Mouse (Mus musculus) mouse embryonic stem cell (cell line): ENCODE measurements around the gene Fem1a.
"Not testable (repeated sequence)": the region's sequence is repeated elsewhere in the genome, so short reads cannot be mapped to it uniquely, and the experiment has no call there.

Experiments used
- in situ Hi-C, 2 experiments: fragments of 300-500 bp; cut with MboI; formaldehyde crosslinking; loops; 1 replicate in 1 of 2; 3 replicates in 1 of 2; pipeline ENCODE4 v1.14.3; 2019 to 2020; ENCODE audit warnings: low sequenced_read_pairs in 2 of 2, low pct_unique_long_range_greater_than_20kb in 1 of 2, mixed read lengths in 1 of 2; ENCODE audit not compliant: unreplicated experiment in 1 of 2

Gene Fem1a

GRCm38 (mm10) chr17:56251136-56251829 is 5.3 kb upstream of the Fem1a start:
- in situ Hi-C loops: no loop called here

GRCm38 (mm10) chr17:56254695-56255094 is 1.9 kb upstream of the Fem1a start:
- in situ Hi-C loops: no loop called here

- in situ Hi-C loops: no loop called here
Observed at GRCm38 (mm10) chr17:56255429-56255828, 1.2 kb upstream of the Fem1a start.

GRCm38 (mm10) chr17:56255863-56256238 is 759 bp upstream of the Fem1a start:
- in situ Hi-C loops: no loop called here

- in situ Hi-C loops: no loop called here
Observed at GRCm38 (mm10) chr17:56257181-56257894, 728 bp downstream of the Fem1a start.

- in situ Hi-C loops: not testable (repeated sequence)
Observed at GRCm38 (mm10) chr17:56258269-56258668, 1.7 kb downstream of the Fem1a start.

GRCm38 (mm10) chr17:56258812-56259211 is 2.2 kb downstream of the Fem1a start:
- in situ Hi-C loops: not testable (repeated sequence)

GRCm38 (mm10) chr17:56259301-56260037 is 2.9 kb downstream of the Fem1a start:
- in situ Hi-C loops: no loop called here

- in situ Hi-C loops: no loop called here
Observed at GRCm38 (mm10) chr17:56261166-56261565, 4.6 kb downstream of the Fem1a start.

- in situ Hi-C loops: no loop called here
Observed at GRCm38 (mm10) chr17:56262645-56263094, 6.1 kb downstream of the Fem1a start.

- in situ Hi-C loops: no loop called here
Observed at GRCm38 (mm10) chr17:56264020-56264419, 7.4 kb downstream of the Fem1a start.

GRCm38 (mm10) chr17:56265011-56265410 is 8.4 kb downstream of the Fem1a start:
- in situ Hi-C loops: no loop called here

- in situ Hi-C loops: no loop called here
Observed at GRCm38 (mm10) chr17:56265869-56266268, 9.3 kb downstream of the Fem1a start.

- in situ Hi-C loops: no loop called here
Observed at GRCm38 (mm10) chr17:56266271-56266670, 9.7 kb downstream of the Fem1a start.

- in situ Hi-C loops: no loop called here
Observed at GRCm38 (mm10) chr17:56269153-56269630, 12.6 kb downstream of the Fem1a start.

GRCm38 (mm10) chr17:56269741-56270140 is 13.1 kb downstream of the Fem1a start:
- in situ Hi-C loops: no loop called here

- in situ Hi-C loops: no loop called here
Observed at GRCm38 (mm10) chr17:56271609-56272253, 15.1 kb downstream of the Fem1a start.

GRCm38 (mm10) chr17:56272644-56273043 is 16.0 kb downstream of the Fem1a start:
- in situ Hi-C loops: no loop called here

- in situ Hi-C loops: no loop called here
Observed at GRCm38 (mm10) chr17:56273482-56273881, 16.9 kb downstream of the Fem1a start.
